9 mouse cellular contexts compared by ENCODE assay signal in genomic region chr7:83809060-83809459, GRCm38 (mm10). TPM values are rescaled to one million over a fixed set of nuclear protein-coding genes. Genes with fewer than 3 reads are reported as not detected.
DNase-seq lines count a peak whose midpoint lies in the region; ATAC-seq and TF ChIP-seq lines count a peak whose summit lies in the region.
"Had no signal": no experiment of that assay in that cellular context is flagged by ENCODE, and none has a peak within 500 bp of the region (broad histone marks: within the 10 kb centered on the region; RNA-seq: fewer than 3 reads in every experiment).

No protein-coding gene starts in this region.

- H3K27ac ChIP-seq in embryonic facial prominence, embryonic 15.5 days (replicated peaks): 0 out of 2 replicates have a peak overlapping the region, but pooled peaks have one; percentile 22
- peak overlapping the region; percentile 36 for H3K27ac ChIP-seq in left cerebral cortex, adult 2 months

- no peak overlapping the region for H3K9ac ChIP-seq in embryonic facial prominence, embryonic 15.5 days

- H3K9me3 ChIP-seq in embryonic facial prominence, embryonic 15.5 days (replicated peaks): no peaks in the 10 kb centered on the region

- 44% methylated on average over 6 of the region's 6 CpGs for WGBS in embryonic facial prominence, embryonic 15.5 days

- H3K4me1 ChIP-seq in embryonic facial prominence, embryonic 15.5 days: peaks cover 50% of the 10 kb centered on the region

- no peak for TF ChIP-seq CTCF in left cerebral cortex, adult 2 months (IDR thresholded peaks at IDR 0.05)

- H3K4me3 ChIP-seq in embryonic facial prominence, embryonic 15.5 days (replicated peaks): no peak overlapping the region
- no peak overlapping the region for H3K4me3 ChIP-seq in left cerebral cortex, adult 2 months

- H3K27me3 ChIP-seq in embryonic facial prominence, embryonic 15.5 days: no peaks in the 10 kb centered on the region

- DNase-seq in 3T3-L1 (ENCODE audit: low read depth, low spot score): peak; percentile 34
- DNase-seq in adrenal gland, adult 8-10 months: peak; percentile 39
- DNase-seq in kidney, adult 11 months: peak; percentile 72
- peak; percentile 41 to 59 for DNase-seq in left cerebral cortex, adult 2 months (ENCODE audit: extremely low spot score in 1 of 2, low spot score in 2 of 2)
- peak; percentile 48 to 68 for DNase-seq in right cerebral cortex, adult 2 months (ENCODE audit: low spot score in 2 of 2)
- no peak for DNase-seq in urinary bladder, postnatal 4 days (ENCODE audit: low spot score in 2 of 2)
- no peak for DNase-seq in thymus, postnatal 14 days

- intact Hi-C loops in left cerebral cortex, adult 2 months (cut with DNase I): no loop called here

- H3K4me2 ChIP-seq in embryonic facial prominence, embryonic 15.5 days (replicated peaks): no peak overlapping the region

- no peak for ATAC-seq in embryonic facial prominence, embryonic 15.5 days (ENCODE audit: insufficient number of reproducible peaks, low FRiP score, low TSS enrichment, low read depth)

- H3K36me3 ChIP-seq in embryonic facial prominence, embryonic 15.5 days: no peaks in the 10 kb centered on the region

RNA-seq across cellular contexts. Expression of gene Cfap161, which starts 14.4 kb away (rescaled TPM):
- 1 to 10 TPM in 2 of 4 experiments, under 1 TPM in 2; 0.44 to 2.1 (median 1.2) TPM for total RNA-seq in adrenal gland, adult 8-10 months (2022)
- polyA plus RNA-seq in embryonic facial prominence, embryonic 15.5 days (2015; fragmentation: Nextera tagmentation; extraction: Ambion mirVana): 7.0 and 14.1 TPM in 2 replicates
- under 1 TPM in 1 of 2 experiments, not detected in 1; 0.94 TPM for total RNA-seq in left cerebral cortex, adult 2 months (2021)
- polyA plus RNA-seq: small intestine, adult 2 months had no signal

Comparison
In these comparisons a context has a peak if more than half of its experiments do, and no peak if none do; other contexts are left out.
1. DNase-seq: peak in 3T3-L1 (single experiment), adrenal gland, adult 8-10 months (single experiment), kidney, adult 11 months (single experiment), left cerebral cortex, adult 2 months (2 of 2) and right cerebral cortex, adult 2 months (2 of 2); none in urinary bladder, postnatal 4 days (0 of 2) and thymus, postnatal 14 days (single experiment).